Mouse (Mus musculus) erythroblast, embryonic 14.5 days (primary cell): ENCODE results near the gene Olfr262.
"Not testable (repeated sequence)": the region's sequence is repeated elsewhere in the genome, so short reads cannot be mapped to it uniquely, and the experiment has no call there.

Source experiments
- GATA1 ChIP-seq: IDR thresholded peaks from 2 replicates; pipeline ENCODE4 v1.6.1; 2012; ENCODE audit warnings: low read length, inconsistent platforms, mixed read lengths
- TAL1 ChIP-seq: IDR thresholded peaks from 3 replicates; pipeline ENCODE4 v1.6.1; 2012; ENCODE audit warnings: low read length, inconsistent platforms, mixed read lengths

DNA sequence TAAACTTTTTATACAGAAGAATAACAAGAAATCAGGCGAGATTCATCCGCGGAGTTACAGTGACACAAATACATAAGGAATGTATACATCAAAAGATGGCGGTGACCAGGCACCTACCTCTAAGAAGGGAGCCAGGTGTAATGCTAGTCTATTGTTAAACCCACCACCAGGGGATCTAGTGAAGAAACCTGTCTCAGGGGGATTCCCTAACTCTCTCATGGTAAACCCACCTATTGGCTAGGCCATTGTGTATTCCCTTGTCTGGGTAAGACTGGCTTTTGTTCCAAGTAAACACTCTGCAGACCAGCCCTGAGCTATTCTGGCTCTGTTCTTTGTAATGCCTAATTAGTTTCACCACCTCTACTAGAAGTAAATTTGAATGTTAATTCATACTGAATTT, 42.4 kb downstream of the Olfr262 start:
- not testable (repeated sequence) for TF ChIP-seq GATA1, TAL1
